Mouse (Mus musculus) hindbrain, embryonic 11.5 days (tissue): ENCODE data around the gene Chn2. TPM values are rescaled to one million over a fixed set of nuclear protein-coding genes. Genes with fewer than 3 reads are reported as not detected.
A peak's percentile ranks its signal among the peaks of the same experiment; 100 is the strongest.

Experiments
- ATAC-seq: fragments of 200-750 bp; cut with Nextera tagmentation; 2 replicates; pipeline ENCODE4 v1.8.0; 2017; ENCODE audit warnings: mild to moderate bottlenecking, moderate TSS enrichment, moderate library complexity; ENCODE audit not compliant: low FRiP score
- DNase-seq: peaks from one replicate; pipeline ENCODE4 v3.0.0-alpha.2; 2015; ENCODE audit warnings: low spot score
- H3K27ac ChIP-seq: fragments of 300-500 bp; sonication (generic); 2 replicates; pipeline ENCODE4 v1.5.1; 2014; ENCODE audit warnings: mild to moderate bottlenecking, low read depth, low read length
- H3K27me3 ChIP-seq: fragments of 300-500 bp; sonication (generic); 2 replicates; pipeline ENCODE4 v1.6.1; 2014; ENCODE audit warnings: mild to moderate bottlenecking, low read length, moderate library complexity, mixed read lengths; ENCODE audit not compliant: control insufficient read depth, insufficient read depth
- H3K36me3 ChIP-seq: fragments of 300-500 bp; sonication (generic); 2 replicates; pipeline ENCODE4 v1.6.1; 2014; ENCODE audit warnings: mild to moderate bottlenecking, low read length, moderate library complexity, mixed read lengths; ENCODE audit not compliant: control insufficient read depth, insufficient read depth
- H3K4me1 ChIP-seq: fragments of 300-500 bp; sonication (generic); replicated peaks from 2 replicates; pipeline ENCODE4 v1.6.1; 2014; ENCODE audit warnings: low read length, mixed read lengths; ENCODE audit not compliant: control insufficient read depth, insufficient read depth
- H3K4me2 ChIP-seq: fragments of 300-500 bp; sonication (generic); replicated peaks from 2 replicates; pipeline ENCODE4 v1.6.1; 2014; ENCODE audit warnings: mild to moderate bottlenecking, low read depth, low read length
- H3K4me3 ChIP-seq: fragments of 300-500 bp; sonication (generic); 2 replicates; pipeline ENCODE4 v1.5.1; 2014; ENCODE audit warnings: low read depth, low read length
- H3K9ac ChIP-seq: fragments of 300-500 bp; sonication (generic); 2 replicates; pipeline ENCODE4 v1.6.1; 2014; ENCODE audit warnings: low read depth, low read length
- H3K9me3 ChIP-seq: fragments of 300-500 bp; sonication (generic); 2 replicates; pipeline ENCODE4 v1.6.1; 2016; ENCODE audit warnings: low read length; ENCODE audit not compliant: control insufficient read depth
- whole genome bisulfite sequencing: fragments of 180-500 bp; shearing (Covaris S2); extraction: QIAGEN DNeasy Blood & Tissue Kit; methylation state at CpG from one replicate; pipeline ENCODE4 v1.1.7; 2014; 5-methylcytosine and 5-hydroxymethylcytosine counted together
- polyA plus RNA-seq: library from polyadenylated mRNA; unstranded; fragments of >200 nt; fragmentation: Nextera tagmentation; extraction: Ambion mirVana; gene quantifications from 2 replicates; pipeline ENCODE4 v1.2.1, GENCODE M21; 2014

Gene Chn2
- polyA plus RNA-seq, 1 experiment from 2014 or later: 14.4 TPM

DNA sequence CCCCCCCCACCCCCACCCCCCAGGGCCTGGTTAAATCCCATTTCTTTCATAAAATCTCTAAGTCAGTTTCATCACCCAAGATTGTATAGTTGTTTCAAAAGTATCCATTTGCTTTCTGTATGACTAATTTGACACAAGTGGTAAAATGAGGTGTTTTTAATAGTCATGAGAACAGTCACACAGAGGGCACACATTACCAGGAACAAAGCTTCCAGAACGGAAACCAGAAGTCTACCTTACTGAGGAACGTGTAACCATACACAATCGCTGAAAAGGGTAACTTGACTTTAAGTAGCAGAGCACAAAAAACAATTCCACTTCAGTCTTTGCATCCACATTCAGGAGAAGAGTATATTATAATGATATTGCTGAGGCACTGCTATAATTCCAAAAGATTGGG, 53.6 kb downstream of the Chn2 start:
- ATAC-seq: no peak
- Histone ChIP-seq H3K27me3 (no peaks in the 10 kb centered on the region), H3K9me3 (no peaks in the 10 kb centered on the region), H3K4me2 (no peak overlapping the region), H3K27ac (no peak overlapping the region), H3K36me3 (no peaks in the 10 kb centered on the region), H3K4me3 (no peak overlapping the region), H3K9ac (no peak overlapping the region), H3K4me1 (no peaks in the 10 kb centered on the region)
- 80% methylated on average over 3 of the region's 3 CpGs for WGBS
- DNase-seq: no peak

DNA sequence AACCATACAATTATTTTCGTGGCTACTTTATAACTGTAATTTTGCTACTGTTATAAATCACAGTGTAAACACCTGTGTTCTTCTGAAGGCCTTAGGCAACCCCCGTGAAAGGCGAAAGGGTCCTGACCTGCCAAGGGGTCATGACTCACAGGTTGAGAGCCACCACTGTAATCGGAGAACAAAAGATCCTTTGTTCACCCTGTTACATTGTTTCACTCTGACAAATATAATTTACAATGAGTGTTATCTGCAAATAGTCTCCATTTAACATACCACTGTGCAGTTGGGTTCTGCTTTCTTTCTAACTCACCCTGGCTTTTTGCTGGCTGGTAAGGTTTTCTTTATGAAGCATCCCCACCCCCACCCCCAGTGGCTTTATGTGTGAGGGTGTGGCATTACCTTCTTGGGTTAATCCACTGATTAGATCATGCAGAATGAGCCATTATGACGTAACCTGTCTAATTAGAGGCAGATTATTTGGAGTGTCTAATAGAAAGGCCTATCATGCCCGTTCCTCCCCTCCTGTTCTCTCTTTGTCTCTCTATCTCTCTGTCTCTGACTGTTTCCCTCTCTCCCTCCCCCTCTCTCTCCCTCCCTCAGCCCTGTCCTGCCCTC, 56.9 kb downstream of the Chn2 start:
- Histone ChIP-seq H3K4me2 (no peak overlapping the region), H3K4me1 (no peaks in the 10 kb centered on the region), H3K9me3 (no peaks in the 10 kb centered on the region), H3K27ac (no peak overlapping the region), H3K9ac (no peak overlapping the region), H3K4me3 (no peak overlapping the region), H3K36me3 (no peaks in the 10 kb centered on the region), H3K27me3 (no peaks in the 10 kb centered on the region)
- no peak for DNase-seq
- 25% methylated on average over 6 of the region's 6 CpGs for WGBS
- ATAC-seq: peak; percentile 12; the same call in 1 of the 2 replicates

- Histone ChIP-seq H3K9me3 (no peaks in the 10 kb centered on the region), H3K27me3 (no peaks in the 10 kb centered on the region), H3K4me3 (no peak overlapping the region), H3K4me1 (no peaks in the 10 kb centered on the region), H3K4me2 (no peak overlapping the region), H3K36me3 (no peaks in the 10 kb centered on the region), H3K27ac (no peak overlapping the region), H3K9ac (no peak overlapping the region)
- peak; percentile 43 for DNase-seq
- 5% methylated on average over 7 of the region's 7 CpGs for WGBS
- ATAC-seq: no peak
These were observed 57.5 kb downstream of the Chn2 start for GRCm38 (mm10) chr6:54096836-54097235.

DNA sequence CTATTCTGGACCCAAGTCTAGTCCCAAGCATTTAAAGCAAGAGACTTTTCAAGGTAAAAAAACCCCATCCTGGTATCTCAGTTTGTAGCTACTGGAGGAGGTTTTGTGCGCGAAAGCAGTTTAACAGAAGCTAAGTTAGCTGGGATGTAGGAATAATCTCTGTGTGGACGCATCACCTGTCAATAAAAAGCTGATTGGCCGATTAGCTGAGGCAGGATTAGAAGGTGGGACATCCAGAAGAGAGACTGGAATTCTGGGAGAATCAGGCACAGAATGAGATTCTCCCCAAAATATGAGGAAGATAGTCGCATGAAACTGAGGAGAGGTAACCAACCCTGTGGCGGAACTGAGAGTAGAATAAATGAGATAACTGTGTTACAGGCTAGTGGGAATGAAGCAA, 59.0 kb downstream of the Chn2 start:
- no peaks in the 10 kb centered on the region for H3K4me1 ChIP-seq
- no peak overlapping the region for H3K4me2 ChIP-seq
- ATAC-seq (no peak), DNase-seq (no peak)
- no peaks in the 10 kb centered on the region for H3K9me3 ChIP-seq
- no peak overlapping the region for H3K4me3 ChIP-seq
- H3K27me3 ChIP-seq: no peaks in the 10 kb centered on the region
- no peaks in the 10 kb centered on the region for H3K36me3 ChIP-seq
- 99% methylated on average over 6 of the region's 6 CpGs for WGBS
- no peak overlapping the region for H3K27ac ChIP-seq
- no peak overlapping the region for H3K9ac ChIP-seq

GRCm38 (mm10) chr6:54099659-54100058, 60.3 kb downstream of the Chn2 start:
- H3K27ac ChIP-seq: no peak overlapping the region
- H3K4me2 ChIP-seq: no peak overlapping the region
- no peak overlapping the region for H3K9ac ChIP-seq
- no peaks in the 10 kb centered on the region for H3K36me3 ChIP-seq
- H3K9me3 ChIP-seq: no peaks in the 10 kb centered on the region
- ATAC-seq: no peak
- no peaks in the 10 kb centered on the region for H3K4me1 ChIP-seq
- no peaks in the 10 kb centered on the region for H3K27me3 ChIP-seq
- no peak for DNase-seq
- 81% methylated on average over 6 of the region's 6 CpGs for WGBS
- no peak overlapping the region for H3K4me3 ChIP-seq

DNA sequence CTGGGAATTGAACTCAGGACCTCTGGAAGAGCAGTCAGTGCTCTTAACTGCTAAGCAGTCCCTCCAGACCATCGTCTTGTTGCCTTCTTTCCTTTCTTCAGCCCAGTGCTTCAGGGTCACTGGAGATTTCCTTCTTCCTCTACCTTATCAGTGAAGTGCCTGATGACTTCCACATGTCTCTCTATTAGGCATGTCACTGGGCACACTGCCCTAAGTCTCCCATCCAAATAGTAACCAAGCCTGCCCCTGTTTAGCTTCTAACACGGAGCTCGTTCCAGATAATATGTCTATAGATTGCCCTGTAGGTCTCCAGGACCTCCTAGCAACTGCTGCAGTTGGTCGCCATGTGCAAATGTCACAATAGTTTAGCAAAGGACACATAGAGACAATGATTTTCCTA, 62.9 kb downstream of the Chn2 start:
- WGBS: 79% methylated on average over 4 of the region's 4 CpGs
- no peaks in the 10 kb centered on the region for H3K36me3 ChIP-seq
- no peak overlapping the region for H3K27ac ChIP-seq

DNA sequence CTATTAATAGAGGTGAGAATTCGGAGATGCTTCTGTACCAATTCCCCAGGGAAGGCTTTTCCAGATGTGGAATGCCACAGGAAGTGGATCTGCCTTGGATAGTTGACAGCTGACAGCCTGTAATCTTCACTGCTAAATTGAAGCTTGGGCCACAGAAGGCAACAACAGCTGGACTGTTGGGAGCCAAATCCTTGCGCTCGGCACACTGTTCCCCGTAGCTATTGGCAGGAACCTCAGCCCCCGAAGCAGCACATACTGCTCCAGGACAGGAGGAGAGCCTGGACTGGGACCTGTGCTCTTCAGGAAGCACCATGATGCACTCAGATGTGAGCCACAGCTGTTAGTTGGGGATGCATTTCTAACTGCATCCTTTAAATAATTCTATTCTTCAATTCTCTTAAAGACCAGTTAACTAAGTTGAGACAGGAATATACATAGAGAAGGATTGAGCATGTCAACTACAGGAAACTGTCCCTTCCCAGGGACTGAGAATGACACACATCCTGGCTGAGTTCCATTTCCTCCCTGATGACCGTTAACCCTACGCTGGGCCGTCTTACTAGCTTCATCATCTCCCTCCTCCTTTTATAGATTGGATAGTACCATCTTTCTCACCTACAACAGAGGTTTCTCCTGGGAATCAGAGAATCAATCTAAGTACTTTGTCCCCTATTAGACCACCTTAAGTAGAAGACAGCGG, 64.1 kb downstream of the Chn2 start:
- H3K27ac ChIP-seq: no peak overlapping the region
- no peak for ATAC-seq

More for the DNA sequence above, 62.9 kb downstream of the Chn2 start:
- Histone ChIP-seq H3K9ac (no peak overlapping the region), H3K4me3 (no peak overlapping the region), H3K4me2 (no peak overlapping the region), H3K4me1 (no peaks in the 10 kb centered on the region), H3K27me3 (no peaks in the 10 kb centered on the region), H3K9me3 (no peaks in the 10 kb centered on the region)
- ATAC-seq (no peak), DNase-seq (no peak)

DNA sequence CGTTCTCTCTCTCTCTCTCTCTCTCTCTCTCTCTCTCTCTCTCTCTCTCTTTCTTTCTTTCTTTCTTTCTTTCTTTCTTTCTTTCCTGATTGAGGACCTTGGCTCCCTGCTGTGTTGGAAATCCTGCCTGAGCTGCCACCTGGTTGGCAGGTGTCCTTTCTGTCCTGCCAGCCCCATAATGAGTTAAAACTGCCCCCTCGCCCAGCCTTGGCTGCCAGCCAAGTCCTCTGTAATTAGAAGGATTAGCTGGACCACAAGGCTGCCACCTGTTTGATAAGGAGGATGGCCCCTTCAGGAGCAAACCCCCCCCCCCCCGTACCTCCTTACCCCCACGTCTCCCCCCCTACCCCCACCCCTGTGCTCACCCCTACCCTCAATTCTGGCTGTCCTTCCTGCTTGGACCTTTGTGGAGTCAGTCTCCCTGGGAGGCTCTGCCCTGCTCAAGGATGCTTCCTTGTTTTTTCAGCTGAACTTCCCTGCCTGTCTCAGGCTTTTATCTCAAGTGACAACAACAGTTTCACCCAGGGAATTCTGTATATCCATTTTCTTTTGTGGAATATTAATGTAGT, 72.1 kb downstream of the Chn2 start:
- 25% methylated on average over 4 of the region's 4 CpGs for WGBS
- no peaks in the 10 kb centered on the region for H3K27me3 ChIP-seq
- no peaks in the 10 kb centered on the region for H3K36me3 ChIP-seq
- no peak overlapping the region for H3K4me2 ChIP-seq
- H3K9ac ChIP-seq: no peak overlapping the region
- DNase-seq: no peak
- H3K4me3 ChIP-seq: no peak overlapping the region
- ATAC-seq: no peak
- no peak overlapping the region for H3K27ac ChIP-seq
- H3K4me1 ChIP-seq: no peaks in the 10 kb centered on the region
- H3K9me3 ChIP-seq: no peaks in the 10 kb centered on the region

More for the DNA sequence above, 64.1 kb downstream of the Chn2 start:
- Histone ChIP-seq H3K36me3 (no peaks in the 10 kb centered on the region), H3K9me3 (no peaks in the 10 kb centered on the region), H3K4me2 (no peak overlapping the region), H3K4me3 (no peak overlapping the region), H3K9ac (no peak overlapping the region), H3K27me3 (no peaks in the 10 kb centered on the region), H3K4me1 (no peaks in the 10 kb centered on the region)
- no peak for DNase-seq
- 82% methylated on average over 9 of the region's 9 CpGs for WGBS

- H3K27ac ChIP-seq: no peak overlapping the region
- no peak overlapping the region for H3K9ac ChIP-seq
- WGBS: 82% methylated on average over 5 of the region's 5 CpGs
- H3K4me3 ChIP-seq: no peak overlapping the region
- DNase-seq: no peak
- H3K4me1 ChIP-seq: no peaks in the 10 kb centered on the region
- H3K9me3 ChIP-seq: no peaks in the 10 kb centered on the region
- H3K4me2 ChIP-seq: no peak overlapping the region
- H3K36me3 ChIP-seq: no peaks in the 10 kb centered on the region
- H3K27me3 ChIP-seq: no peaks in the 10 kb centered on the region
- ATAC-seq: no peak
These were observed 74.0 kb downstream of the Chn2 start for GRCm38 (mm10) chr6:54113338-54113737.
